Mouse (Mus musculus) C2C12 (cell line): Measurements from ENCODE around the gene Kcnip3. TPM values are rescaled to one million over a fixed set of nuclear protein-coding genes. Genes with fewer than 3 reads are reported as not detected.

Source experiments
- H3K27me3 ChIP-seq: one replicate; pipeline ENCODE4 v1.6.1; 2011; ENCODE audit not compliant: control insufficient read depth, insufficient read depth, insufficient read length
- H3K36me3 ChIP-seq: one replicate; pipeline ENCODE4 v1.6.1; 2011; ENCODE audit not compliant: control insufficient read depth, insufficient read depth
- H3K4me3 ChIP-seq: one replicate; pipeline ENCODE4 v1.5.1; 2011; ENCODE audit warnings: mild to moderate bottlenecking, control low read depth; ENCODE audit not compliant: poor library complexity, insufficient read depth, severe bottlenecking
- H3K79me2 ChIP-seq: one replicate; pipeline ENCODE4 v1.6.1; 2011; ENCODE audit not compliant: control insufficient read depth, insufficient read depth
- H3K79me3 ChIP-seq: one replicate; pipeline ENCODE4 v1.6.1; 2011; ENCODE audit warnings: low read depth, control low read depth
- H3ac ChIP-seq: one replicate; pipeline ENCODE3; 2011; ENCODE audit warnings: low read depth; ENCODE audit not compliant: control insufficient read depth, insufficient read length
- CEBPB ChIP-seq: IDR thresholded peaks from one replicate; pipeline ENCODE4 v1.6.1; 2011; ENCODE audit warnings: low read depth, mild to moderate bottlenecking, control low read depth, moderate library complexity
- CTCF ChIP-seq: IDR thresholded peaks from one replicate; pipeline ENCODE4 v1.5.1; 2011; ENCODE audit not compliant: control insufficient read depth, insufficient read depth, insufficient read length
- FOSL1 ChIP-seq: IDR thresholded peaks from one replicate; pipeline ENCODE4 v1.8.0; 2011; ENCODE audit warnings: mild to moderate bottlenecking, low read length; ENCODE audit not compliant: poor library complexity, insufficient read depth, severe bottlenecking
- MAX ChIP-seq: IDR thresholded peaks from one replicate; pipeline ENCODE4 v1.6.1; 2011; ENCODE audit warnings: mild to moderate bottlenecking, control low read depth
- MYOD1 ChIP-seq: IDR thresholded peaks from one replicate; pipeline ENCODE4 v1.6.1; 2011; ENCODE audit warnings: low read depth; ENCODE audit not compliant: control insufficient read depth, insufficient read length
- MYOG ChIP-seq: IDR thresholded peaks from one replicate; pipeline ENCODE4 v1.6.1; 2011; ENCODE audit not compliant: control insufficient read depth, insufficient read length; ENCODE audit errors: extremely low read depth
- USF1 ChIP-seq: IDR thresholded peaks from one replicate; pipeline ENCODE4 v1.6.1; 2011; ENCODE audit warnings: low read depth, mild to moderate bottlenecking, control low read depth, moderate library complexity
- polyA plus RNA-seq: library from polyadenylated mRNA; unstranded; fragments of >200 nt; fragmentation: generic; extraction: Trizol; gene quantifications from one replicate; pipeline ENCODE4 v1.2.1, GENCODE M21; 2012; ENCODE audit warnings: missing spikeins

The Kcnip3 gene
- polyA plus RNA-seq, 1 experiment: 0.33 TPM

DNA sequence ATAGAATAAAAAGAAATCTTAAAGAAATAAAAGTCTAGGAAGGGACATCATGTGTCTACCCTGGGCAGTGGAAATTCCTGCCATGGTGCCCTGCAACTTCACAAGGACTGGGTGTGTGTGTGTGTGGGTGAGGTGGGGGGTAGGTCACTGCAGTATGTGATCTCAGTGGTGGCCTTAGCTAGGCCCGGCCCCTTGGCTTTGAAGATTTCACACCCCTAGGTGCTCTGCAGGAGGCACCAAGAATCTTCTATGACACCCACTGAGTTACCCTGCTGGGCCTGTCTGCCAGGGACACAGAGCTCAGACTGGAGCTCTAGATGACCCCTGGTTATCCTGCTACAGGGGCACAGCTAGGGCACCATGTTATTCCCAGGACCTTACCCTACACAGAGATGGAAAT lies 25.6 kb downstream of the Kcnip3 start:
- Histone ChIP-seq H3ac (no peak overlapping the region), H3K36me3 (no peaks in the 10 kb centered on the region), H3K27me3 (peaks cover 73% of the 10 kb centered on the region), H3K79me2 (no peaks in the 10 kb centered on the region), H3K4me3 (no peak overlapping the region), H3K79me3 (no peaks in the 10 kb centered on the region)
- TF ChIP-seq CEBPB: no peak
- no peak for TF ChIP-seq MAX

DNA sequence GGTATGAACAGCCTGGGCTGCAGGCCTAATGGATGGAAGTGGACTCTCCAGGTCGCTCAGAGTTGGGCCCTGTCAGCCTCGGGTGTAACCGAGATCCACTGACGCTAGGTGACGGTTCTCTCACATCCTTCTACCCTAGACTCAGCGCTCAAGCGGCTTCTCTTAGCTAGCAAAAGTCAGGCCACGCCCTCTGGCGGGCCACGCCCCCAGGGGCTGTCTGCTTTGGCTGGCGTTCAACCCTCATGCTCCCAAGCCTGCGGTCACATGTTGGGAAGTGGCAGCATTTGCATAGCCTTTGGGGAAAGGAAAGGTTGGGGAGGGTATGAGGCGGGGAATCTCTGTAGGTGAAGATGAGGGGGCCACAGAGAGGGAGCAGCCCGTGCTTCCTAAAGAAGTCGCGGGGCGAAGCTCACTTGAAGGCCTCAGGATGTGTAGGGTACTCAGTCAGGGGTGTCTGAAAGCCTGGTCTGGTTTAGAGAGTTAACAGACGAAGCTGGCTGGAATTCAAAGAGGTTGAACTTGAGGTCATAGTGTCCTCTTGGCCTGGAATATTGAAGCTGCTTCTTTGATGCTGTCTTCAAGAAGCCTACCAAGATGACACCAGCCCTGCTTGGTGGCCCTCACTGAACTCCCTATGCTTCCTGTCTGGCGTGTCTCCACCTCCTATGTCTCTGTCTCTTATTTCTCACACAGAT lies 37.3 kb downstream of the Kcnip3 start:
- Histone ChIP-seq H3K79me3 (no peaks in the 10 kb centered on the region), H3K4me3 (no peak overlapping the region), H3K79me2 (no peaks in the 10 kb centered on the region), H3ac (no peak overlapping the region), H3K36me3 (no peaks in the 10 kb centered on the region), H3K27me3 (peaks cover 20% of the 10 kb centered on the region)
- TF ChIP-seq MYOD1 (no peak), USF1 (peak; percentile 46)

DNA sequence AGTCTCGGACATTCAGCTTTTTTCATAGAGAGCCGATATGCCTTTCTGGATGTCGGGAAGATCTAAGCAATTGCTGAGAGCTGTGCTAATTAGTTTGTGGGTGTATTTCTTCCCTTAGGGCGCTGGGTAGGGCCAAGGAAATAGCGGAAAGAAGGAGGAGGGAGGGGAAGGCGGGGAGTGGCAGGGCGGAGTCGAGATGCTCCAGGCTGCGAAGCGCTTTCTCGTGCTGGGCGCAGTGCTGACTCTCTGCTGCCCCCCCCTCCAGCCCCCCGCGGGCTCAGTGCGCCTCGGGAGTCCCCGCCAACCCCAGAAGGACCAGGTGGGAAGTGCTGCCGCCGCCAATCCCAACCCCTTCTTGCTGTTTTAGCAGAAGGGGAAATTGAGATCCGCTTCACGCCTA lies 38.9 kb downstream of the Kcnip3 start:
- peaks cover 25% of the 10 kb centered on the region for H3K27me3 ChIP-seq
- no peaks in the 10 kb centered on the region for H3K79me2 ChIP-seq
- peak overlapping the region; percentile 30 for H3K4me3 ChIP-seq
- no peaks in the 10 kb centered on the region for H3K36me3 ChIP-seq
- H3K79me3 ChIP-seq: no peaks in the 10 kb centered on the region
- peak overlapping the region; percentile 19 for H3ac ChIP-seq
- TF ChIP-seq MYOG (no peak), MAX (no peak), MYOD1 (no peak), FOSL1 (no peak), USF1 (no peak), CTCF (no peak), CEBPB (no peak)

GRCm38 (mm10) chr2:127482533-127482911 lies 39.4 kb downstream of the Kcnip3 start:
- Histone ChIP-seq H3K4me3 (peak overlapping the region; percentile 30), H3K79me2 (no peaks in the 10 kb centered on the region), H3ac (peak overlapping the region; percentile 60), H3K36me3 (no peaks in the 10 kb centered on the region), H3K27me3 (peaks cover 25% of the 10 kb centered on the region), H3K79me3 (no peaks in the 10 kb centered on the region)
- no peak for TF ChIP-seq USF1
- no peak for TF ChIP-seq CTCF
- TF ChIP-seq MYOD1: no peak
- peak; percentile 55 for TF ChIP-seq MAX
- TF ChIP-seq FOSL1: no peak

- peak overlapping the region; percentile 30 for H3K4me3 ChIP-seq
- H3K79me3 ChIP-seq: no peaks in the 10 kb centered on the region
- peak overlapping the region; percentile 60 for H3ac ChIP-seq
- TF ChIP-seq USF1: no peak
- TF ChIP-seq CEBPB: no peak
- TF ChIP-seq FOSL1: no peak
- no peak for TF ChIP-seq MYOD1
- TF ChIP-seq CTCF: no peak
- TF ChIP-seq MYOG: no peak
- no peak for TF ChIP-seq MAX
- no peaks in the 10 kb centered on the region for H3K36me3 ChIP-seq
- H3K27me3 ChIP-seq: peaks cover 25% of the 10 kb centered on the region
- H3K79me2 ChIP-seq: no peaks in the 10 kb centered on the region
Measured at GRCm38 (mm10) chr2:127481841-127482532, 39.9 kb downstream of the Kcnip3 start.

DNA sequence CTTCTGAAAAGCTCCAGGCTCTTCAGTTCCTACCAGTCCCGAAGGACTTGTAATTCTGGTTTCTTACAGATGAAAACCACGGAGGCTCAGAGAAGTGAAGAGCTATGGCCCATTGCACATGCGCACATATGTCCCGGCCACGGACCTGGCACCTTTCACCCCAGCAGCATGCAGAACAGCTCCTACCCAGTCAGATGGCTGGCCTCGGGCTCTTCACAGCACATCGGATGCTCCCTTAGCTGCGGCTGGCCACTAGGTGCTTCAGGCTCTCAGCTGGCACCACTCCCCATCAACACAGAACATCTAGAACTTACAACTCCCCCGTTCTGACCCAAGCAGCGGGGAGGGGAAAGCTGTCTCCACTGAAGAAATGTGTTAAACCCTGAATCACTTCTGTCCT lies 42.1 kb downstream of the Kcnip3 start:
- Histone ChIP-seq H3K27me3 (peaks cover 24% of the 10 kb centered on the region), H3K79me2 (no peaks in the 10 kb centered on the region), H3K4me3 (no peak overlapping the region), H3ac (no peak overlapping the region), H3K36me3 (no peaks in the 10 kb centered on the region), H3K79me3 (no peaks in the 10 kb centered on the region)
- TF ChIP-seq FOSL1: no peak
